Mouse (Mus musculus) limb, embryonic 13.5 days (tissue): ENCODE results near the gene Rnf213. TPM values are rescaled to one million over a fixed set of nuclear protein-coding genes. Genes with fewer than 3 reads are reported as not detected.

Experiments used
- ATAC-seq: fragments of 200-750 bp; cut with Nextera tagmentation; 2 replicates; pipeline ENCODE4 v1.8.0; 2017; ENCODE audit warnings: low read depth, moderate number of reproducible peaks, moderate TSS enrichment; ENCODE audit not compliant: low FRiP score
- H3K27ac ChIP-seq: fragments of 300-500 bp; sonication (generic); 2 replicates; pipeline ENCODE4 v1.5.1; 2015; ENCODE audit warnings: inconsistent platforms, mild to moderate bottlenecking, moderate library complexity
- H3K27me3 ChIP-seq: fragments of 300-500 bp; sonication (generic); 2 replicates; pipeline ENCODE4 v1.6.1; 2015; ENCODE audit warnings: mild to moderate bottlenecking, inconsistent platforms
- H3K36me3 ChIP-seq: fragments of 300-500 bp; sonication (generic); 2 replicates; pipeline ENCODE4 v1.6.1; 2015; ENCODE audit warnings: inconsistent platforms, mild to moderate bottlenecking, moderate library complexity
- H3K4me1 ChIP-seq: fragments of 300-500 bp; sonication (generic); 2 replicates; pipeline ENCODE4 v1.6.1; 2015; ENCODE audit warnings: inconsistent platforms
- H3K4me2 ChIP-seq: fragments of 300-500 bp; sonication (generic); replicated peaks from 2 replicates; pipeline ENCODE4 v1.6.1; 2015; ENCODE audit warnings: inconsistent platforms, mild to moderate bottlenecking, moderate library complexity
- H3K4me3 ChIP-seq: fragments of 300-500 bp; sonication (generic); 2 replicates; pipeline ENCODE4 v1.5.1; 2015; ENCODE audit warnings: moderate library complexity, mild to moderate bottlenecking, inconsistent platforms
- H3K9ac ChIP-seq: fragments of 300-500 bp; sonication (generic); 2 replicates; pipeline ENCODE4 v1.6.1; 2015; ENCODE audit warnings: mild to moderate bottlenecking, inconsistent platforms
- H3K9me3 ChIP-seq: fragments of 300-500 bp; sonication (generic); 2 replicates; pipeline ENCODE4 v1.6.1; 2016; ENCODE audit warnings: inconsistent platforms
- WGBS: fragments of 180-500 bp; shearing (Covaris S2); methylation state at CpG from one replicate; pipeline ENCODE4 v1.1.7; 2015; 5-methylcytosine and 5-hydroxymethylcytosine counted together
- microRNA counts: library from miRNA; unstranded; fragments of <30 nt; microRNA quantifications from one replicate; lab custom pipeline; 2016
- microRNA-seq: library from miRNA; unstranded; fragments of <30 nt; microRNA quantifications from one replicate; pipeline ENCODE4, GENCODE M21; 2016
- polyA plus RNA-seq: library from polyadenylated mRNA; unstranded; fragments of >200 nt; fragmentation: Nextera tagmentation; extraction: Ambion mirVana; gene quantifications from 2 replicates; pipeline ENCODE4 v1.2.1, GENCODE M21; 2015

The Rnf213 gene
- polyA plus RNA-seq, 1 experiment from 2014 or later = 3.2 TPM

- Histone ChIP-seq H3K27me3 (no peaks in the 10 kb centered on the region; the same call in 1 of the 2 replicates), H3K4me2 (no peak overlapping the region), H3K9ac (no peak overlapping the region), H3K27ac (no peak overlapping the region), H3K36me3 (no peaks in the 10 kb centered on the region), H3K4me1 (no peaks in the 10 kb centered on the region), H3K9me3 (peaks cover 4% of the 10 kb centered on the region; the same call in 1 of the 2 replicates), H3K4me3 (no peak overlapping the region)
- no peak for ATAC-seq
- WGBS = 88% methylated on average over 3 of the region's 3 CpGs
Observed at GRCm38 (mm10) chr11:119523392-119523791, 130.5 kb downstream of the Rnf213 start.

- Histone ChIP-seq H3K27ac (no peak overlapping the region), H3K9ac (peak overlapping the region; percentile 65), H3K9me3 (peaks cover 4% of the 10 kb centered on the region; the same call in 1 of the 2 replicates), H3K4me3 (peak overlapping the region; percentile 52), H3K4me1 (no peaks in the 10 kb centered on the region), H3K27me3 (no peaks in the 10 kb centered on the region), H3K36me3 (no peaks in the 10 kb centered on the region), H3K4me2 (peak overlapping the region; percentile 75)
- peak; percentile 96 for ATAC-seq
- WGBS = under 1% methylated on average over 33 of the region's 33 CpGs
Observed at GRCm38 (mm10) chr11:119524545-119524949, 131.6 kb downstream of the Rnf213 start.

- H3K27me3 ChIP-seq = no peaks in the 10 kb centered on the region
- no peak overlapping the region for H3K4me3 ChIP-seq
- H3K4me2 ChIP-seq = no peak overlapping the region
- no peak for ATAC-seq
- no peaks in the 10 kb centered on the region for H3K36me3 ChIP-seq
- no peaks in the 10 kb centered on the region for H3K4me1 ChIP-seq
- no peak overlapping the region for H3K27ac ChIP-seq
- peaks cover 4% of the 10 kb centered on the region; the same call in 1 of the 2 replicates for H3K9me3 ChIP-seq
- no peak overlapping the region for H3K9ac ChIP-seq
- 71% methylated on average over 14 of the region's 14 CpGs for WGBS
Observed at GRCm38 (mm10) chr11:119526068-119526966, 133.4 kb downstream of the Rnf213 start.

- Histone ChIP-seq H3K27ac (no peak overlapping the region), H3K4me3 (no peak overlapping the region), H3K27me3 (peaks cover 10% of the 10 kb centered on the region; the same call in 1 of the 2 replicates), H3K9me3 (no peaks in the 10 kb centered on the region), H3K36me3 (no peaks in the 10 kb centered on the region), H3K9ac (no peak overlapping the region), H3K4me1 (no peaks in the 10 kb centered on the region), H3K4me2 (no peak overlapping the region)
- no peak for ATAC-seq
- 63% methylated on average over 11 of the region's 11 CpGs for WGBS
Observed at GRCm38 (mm10) chr11:119528930-119529329, 136.0 kb downstream of the Rnf213 start.

GRCm38 (mm10) chr11:119532460-119532859 lies 139.6 kb downstream of the Rnf213 start:
- H3K36me3 ChIP-seq = no peaks in the 10 kb centered on the region
- no peaks in the 10 kb centered on the region for H3K9me3 ChIP-seq
- 80% methylated on average over 8 of the region's 8 CpGs for WGBS
- ATAC-seq = no peak
- peaks cover 10% of the 10 kb centered on the region; the same call in 1 of the 2 replicates for H3K27me3 ChIP-seq
- no peaks in the 10 kb centered on the region for H3K4me1 ChIP-seq
- no peak overlapping the region for H3K9ac ChIP-seq
- no peak overlapping the region for H3K27ac ChIP-seq
- no peak overlapping the region for H3K4me3 ChIP-seq
- H3K4me2 ChIP-seq = no peak overlapping the region

GRCm38 (mm10) chr11:119533745-119534144 lies 140.8 kb downstream of the Rnf213 start:
- no peaks in the 10 kb centered on the region for H3K4me1 ChIP-seq
- no peaks in the 10 kb centered on the region for H3K9me3 ChIP-seq
- 59% methylated on average over 7 of the region's 7 CpGs for WGBS
- no peak overlapping the region for H3K9ac ChIP-seq
- no peak overlapping the region for H3K4me2 ChIP-seq
- H3K4me3 ChIP-seq = no peak overlapping the region
- no peaks in the 10 kb centered on the region for H3K36me3 ChIP-seq
- ATAC-seq = no peak
- H3K27ac ChIP-seq = no peak overlapping the region
- H3K27me3 ChIP-seq = peaks cover 15% of the 10 kb centered on the region

MicroRNAs encoded within 50 kb of the gene (microRNA counts, 519-probe panel; counts per million panel counts)
- microRNA mmu-miR-1932 (lab: Ali Mortazavi, UCI) = not detected

Small RNA genes within 50 kb of the gene (microRNA-seq; reads per million reads assigned to microRNA genes)
- gene Mir1932 = not detected

Other genes with a start within 250 kb of the Rnf213 start
- gene Tbc1d16, start 164.6 kb upstream of the Rnf213 start, polyA plus RNA-seq = 25.1 and 27.2 TPM in 2 replicates
- 4.8 and 6.8 TPM in 2 replicates for gene Ccdc40, start 164.5 kb upstream of the Rnf213 start, polyA plus RNA-seq
- gene Gaa, start 125.2 kb upstream of the Rnf213 start, polyA plus RNA-seq = 67.1 and 69.9 TPM in 2 replicates
- 386 and 387 TPM in 2 replicates for gene Eif4a3, start 93.0 kb upstream of the Rnf213 start, polyA plus RNA-seq
- gene Card14, start 85.3 kb upstream of the Rnf213 start, polyA plus RNA-seq = 0.42 and 0.88 TPM in 2 replicates
- gene Sgsh, start 37.6 kb upstream of the Rnf213 start, polyA plus RNA-seq = 7.4 and 8.8 TPM in 2 replicates
- 11.8 and 12.4 TPM in 2 replicates for gene Slc26a11, start 37.5 kb upstream of the Rnf213 start, polyA plus RNA-seq
- 17.1 and 18.1 TPM in 2 replicates for gene Endov, start 98.2 kb downstream of the Rnf213 start, polyA plus RNA-seq
- 2.0 and 2.2 TPM in 2 replicates for gene Nptx1, start 154.7 kb downstream of the Rnf213 start, polyA plus RNA-seq
- 11.2 and 11.6 TPM in 2 replicates for gene Rptor, start 209.8 kb downstream of the Rnf213 start, polyA plus RNA-seq